In genomic region chr10:93143285-93143985, GRCm38 (mm10) we compare ENCODE assay signal across 8 mouse cellular contexts. TPM values are rescaled to one million over a fixed set of nuclear protein-coding genes. Genes with fewer than 3 reads are reported as not detected.
DNase-seq lines count a peak whose midpoint lies in the region; ATAC-seq lines count a peak whose summit lies in the region.
"Had no signal": no experiment of that assay in that cellular context is flagged by ENCODE, and none has a peak within 500 bp of the region (broad histone marks: within the 10 kb centered on the region; RNA-seq: fewer than 3 reads in every experiment).

No protein-coding gene starts in this region.

- peak overlapping the region; percentile 40 for H3K4me2 ChIP-seq in lung, embryonic 15.5 days
- H3K4me2 ChIP-seq in liver, embryonic 12.5 days: peak overlapping the region; percentile 67
- peak overlapping the region; percentile 35 for H3K4me2 ChIP-seq in stomach, embryonic 15.5 days

- peak; percentile 49; the same call in 1 of the 2 replicates for ATAC-seq in lung, embryonic 15.5 days (ENCODE audit: borderline replicate concordance, extremely low read depth, low FRiP score, low TSS enrichment)
- peak; percentile 87 for ATAC-seq in erythroid progenitor cell, adult 5-6 weeks (replicated peaks; ENCODE audit: low FRiP score, poor library complexity, severe bottlenecking)
- ATAC-seq in liver, embryonic 12.5 days: peak; percentile 96
- peak; percentile 85 for ATAC-seq in stomach, embryonic 15.5 days (ENCODE audit: insufficient read depth, low FRiP score, low read depth)
- ATAC-seq: activated CD4-positive, CD25-positive, alpha-beta regulatory T cell, adult 4 months had no signal

- peaks cover 7% of the 10 kb centered on the region for H3K4me1 ChIP-seq in lung, embryonic 15.5 days
- H3K4me1 ChIP-seq in liver, embryonic 12.5 days: peaks cover 50% of the 10 kb centered on the region
- peaks cover 6% of the 10 kb centered on the region; the same call in 1 of the 2 replicates for H3K4me1 ChIP-seq in stomach, embryonic 15.5 days

- 15% methylated on average over 18 of the region's 18 CpGs for WGBS in lung, embryonic 15.5 days
- WGBS in liver, embryonic 12.5 days (ENCODE audit: insufficient replicate concordance): 7% methylated on average over 18 of the region's 18 CpGs
- 20% methylated on average over 18 of the region's 18 CpGs for WGBS in stomach, embryonic 15.5 days

- H3K9me3 ChIP-seq in lung, embryonic 15.5 days: no peaks in the 10 kb centered on the region
- H3K9me3 ChIP-seq in liver, embryonic 12.5 days (replicated peaks): no peaks in the 10 kb centered on the region
- H3K9me3 ChIP-seq in stomach, embryonic 15.5 days: no peaks in the 10 kb centered on the region

- H3K4me3 ChIP-seq in lung, embryonic 15.5 days: 0 out of 2 replicates have a peak overlapping the region, but pooled peaks have one; percentile 12
- H3K4me3 ChIP-seq in liver, embryonic 12.5 days: peak overlapping the region; percentile 62
- H3K4me3 ChIP-seq in stomach, embryonic 15.5 days (replicated peaks): 0 out of 2 replicates have a peak overlapping the region, but pooled peaks have one; percentile 3

- no peak overlapping the region for H3K9ac ChIP-seq in lung, embryonic 15.5 days
- peak overlapping the region; percentile 77 for H3K9ac ChIP-seq in liver, embryonic 12.5 days
- no peak overlapping the region for H3K9ac ChIP-seq in stomach, embryonic 15.5 days

- no peak for DNase-seq in lung, adult 18-20 months
- no peak for DNase-seq in left cerebral cortex, adult 11 months (ENCODE audit: low spot score)
- no peak for DNase-seq in cerebellum, postnatal 36 days

- H3K36me3 ChIP-seq in lung, embryonic 15.5 days: no peaks in the 10 kb centered on the region
- H3K36me3 ChIP-seq in liver, embryonic 12.5 days: no peaks in the 10 kb centered on the region
- no peaks in the 10 kb centered on the region for H3K36me3 ChIP-seq in stomach, embryonic 15.5 days

- H3K27ac ChIP-seq in lung, embryonic 15.5 days: no peak overlapping the region
- H3K27ac ChIP-seq in liver, embryonic 12.5 days: peak overlapping the region; percentile 96
- peak overlapping the region; percentile 18; the same call in 1 of the 2 replicates for H3K27ac ChIP-seq in stomach, embryonic 15.5 days

- no peaks in the 10 kb centered on the region for H3K27me3 ChIP-seq in lung, embryonic 15.5 days
- no peaks in the 10 kb centered on the region for H3K27me3 ChIP-seq in liver, embryonic 12.5 days (replicated peaks)
- no peaks in the 10 kb centered on the region for H3K27me3 ChIP-seq in stomach, embryonic 15.5 days (replicated peaks)

RNA-seq across cellular contexts. Expression of gene Cdk17, which starts 17.2 kb away (rescaled TPM):
- polyA plus RNA-seq in lung, embryonic 15.5 days (2015; fragmentation: Nextera tagmentation; extraction: Ambion mirVana): 18.2 and 18.8 TPM in 2 replicates
- 65.2 and 109 TPM in 2 replicates for total RNA-seq in erythroid progenitor cell, adult 5-6 weeks (2015; ENCODE audit: low replicate concordance)
- 61.7 and 79.3 TPM in 2 replicates for total RNA-seq in erythroid progenitor cell, adult 5-6 weeks (2017; ENCODE audit: low replicate concordance)
- 22.3 and 23.0 TPM in 2 replicates for polyA plus RNA-seq in liver, embryonic 12.5 days (2016; fragmentation: Nextera tagmentation; extraction: Ambion mirVana)
- polyA plus RNA-seq in stomach, embryonic 15.5 days (2015; fragmentation: Nextera tagmentation; extraction: Ambion mirVana): 15.8 and 17.6 TPM in 2 replicates

Comparison
In these comparisons a context has a peak if more than half of its experiments do, and no peak if none do; other contexts are left out.
1. H3K4me3 ChIP-seq: peak in every context shown above with its lines; median percentile 62 in liver, embryonic 12.5 days; 12 in lung, embryonic 15.5 days; 3 in stomach, embryonic 15.5 days.